ENCODE assay signal across 21 mouse cellular contexts in the genomic region with DNA sequence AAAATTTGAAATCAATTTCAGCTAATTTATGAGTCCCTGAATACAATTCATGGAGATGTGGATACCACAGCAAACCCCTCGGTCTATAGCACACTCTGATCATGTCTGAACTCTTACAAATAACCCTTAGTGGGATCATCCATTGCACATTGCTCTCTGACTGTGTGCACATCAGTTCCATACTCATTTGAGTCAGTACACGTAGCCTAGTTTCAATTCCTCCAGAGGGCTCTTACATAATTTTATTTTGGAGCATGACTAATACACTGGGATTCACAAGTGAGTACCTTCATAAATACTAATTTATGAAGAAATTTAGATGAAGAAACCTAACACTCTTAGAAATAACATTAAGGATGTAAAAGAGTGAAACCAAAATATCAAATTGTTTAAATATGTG.
DNase-seq lines count a peak whose midpoint lies in the region; ATAC-seq and TF ChIP-seq lines count a peak whose summit lies in the region.
"Had no signal": no experiment of that assay in that cellular context is flagged by ENCODE, and none has a peak within 500 bp of the region (broad histone marks: within the 10 kb centered on the region; RNA-seq: fewer than 3 reads in every experiment).

No protein-coding gene starts in this region.

- no peak overlapping the region for H3K4me3 ChIP-seq in CH12.LX (replicated peaks in 1 of 3; ENCODE audit: low read depth in 2 of 3, low read length in 2 of 3, poor library complexity in 1 of 3)
- H3K4me3 ChIP-seq: embryonic facial prominence, embryonic 10.5 days; embryonic facial prominence, embryonic 12.5 days; forebrain, embryonic 13.5 days had no signal

- H3K4me2 ChIP-seq in CH12.LX (ENCODE audit: insufficient read depth, low read depth, poor library complexity, severe bottlenecking): 0 out of 2 replicates have a peak overlapping the region, but pooled peaks have one; percentile 61
- H3K4me2 ChIP-seq: embryonic facial prominence, embryonic 12.5 days; forebrain, embryonic 13.5 days had no signal

- TF ChIP-seq RAD21 in CH12.LX (IDR thresholded peaks at IDR 0.05; ENCODE audit: low read depth, low read length): no peak

- dilution Hi-C loops in CH12.LX (cut with MboI; ENCODE audit: extremely low pct_ligation_motif_present, extremely low pct_unique_long_range_greater_than_20kb, low sequenced_read_pairs): no loop called here

- in situ Hi-C loops in CH12.LX (cut with MboI; ENCODE audit: low pct_ligation_motif_present, low pct_unique_long_range_greater_than_20kb, low sequenced_read_pairs): no loop called here

- TF ChIP-seq POLR2A in CH12.LX (IDR thresholded peaks at IDR 0.05; ENCODE audit: low read depth, low read length): no peak

- TF ChIP-seq CTCF in CH12.LX (conservative IDR thresholded peaks at IDR 0.05 in 1 of 2, IDR thresholded peaks at IDR 0.05 in 1 of 2; ENCODE audit: low read depth in 2 of 2, low read length in 2 of 2): no peak

- H3K27me3 ChIP-seq in CH12.LX (replicated peaks): no peaks in the 10 kb centered on the region
- H3K27me3 ChIP-seq: embryonic facial prominence, embryonic 12.5 days; forebrain, embryonic 13.5 days; Patski had no signal

- no peaks in the 10 kb centered on the region for H3K36me3 ChIP-seq in CH12.LX (replicated peaks in 1 of 2; ENCODE audit: control insufficient read depth in 1 of 2, insufficient read depth in 1 of 2, low read length in 1 of 2)
- H3K36me3 ChIP-seq: embryonic facial prominence, embryonic 10.5 days; embryonic facial prominence, embryonic 12.5 days; G1E had no signal

- H3K27ac ChIP-seq in CH12.LX (ENCODE audit: insufficient read depth, low read depth): no peak overlapping the region
- H3K27ac ChIP-seq: embryonic facial prominence, embryonic 10.5 days; embryonic facial prominence, embryonic 12.5 days; forebrain, embryonic 13.5 days had no signal

- peak; percentile 38 for DNase-seq in CH12.LX (ENCODE audit: extremely low read depth)
- DNase-seq in brain, adult 2 months (ENCODE audit: low read depth, low spot score): peak; percentile 22
- no peak for DNase-seq in cerebellum, adult 18-20 months
- DNase-seq in adrenal gland, postnatal 36 days: no peak
- DNase-seq: adrenal gland, adult 2 months; adrenal gland, postnatal 10 days; adrenal gland, postnatal 25 days; cerebellum, adult 11 months; cerebellum, adult 2 months; cerebellum, adult 9-10 months; cerebellum, postnatal 10 days; cerebellum, postnatal 36 days had no signal

- H3K9ac ChIP-seq in CH12.LX (ENCODE audit: insufficient read depth, low read depth): no peak overlapping the region
- H3K9ac ChIP-seq: embryonic facial prominence, embryonic 12.5 days; forebrain, embryonic 13.5 days had no signal

- H3K79me2 ChIP-seq in CH12.LX (replicated peaks; ENCODE audit: control insufficient read depth, extremely low read depth, insufficient read depth, poor library complexity, severe bottlenecking): no peaks in the 10 kb centered on the region

- peak; percentile 95 for ATAC-seq in granulocyte monocyte progenitor cell, adult 5-6 weeks (replicated peaks; ENCODE audit: poor library complexity, severe bottlenecking)
- ATAC-seq in megakaryocyte progenitor cell, adult 5-6 weeks (replicated peaks; ENCODE audit: poor library complexity): peak; percentile 79
- ATAC-seq in activated CD4-positive, CD25-positive, alpha-beta regulatory T cell, adult 4 months: no peak
- ATAC-seq: forebrain, embryonic 13.5 days; forebrain, embryonic 16.5 days; Patski had no signal

- H3K4me1 ChIP-seq in CH12.LX (ENCODE audit: control insufficient read depth in 1 of 2, insufficient read depth in 2 of 2): peaks cover 0 to 4% of the 10 kb centered on the region in 2 experiments; a peak in 2 of 4 replicates
- H3K4me1 ChIP-seq: embryonic facial prominence, embryonic 10.5 days; embryonic facial prominence, embryonic 12.5 days; forebrain, embryonic 13.5 days had no signal

- peak; percentile 82 for TF ChIP-seq EP300 in CH12.LX (IDR thresholded peaks at IDR 0.05; ENCODE audit: low read length)

- H3K9me3 ChIP-seq in CH12.LX (replicated peaks; ENCODE audit: low read length): no peaks in the 10 kb centered on the region
- H3K9me3 ChIP-seq: embryonic facial prominence, embryonic 10.5 days; embryonic facial prominence, embryonic 12.5 days; forebrain, embryonic 13.5 days; G1E had no signal

TF ChIP-seq in CH12.LX, 34 proteins besides CTCF, POLR2A, EP300 and RAD21:
- TF ChIP-seq MXI1 (IDR thresholded peaks at IDR 0.05; ENCODE audit: low read depth, low read length) (no peak), ZKSCAN1 (IDR thresholded peaks at IDR 0.05; ENCODE audit: borderline replicate concordance, low read depth, low read length) (peak; percentile 51), ZMIZ1 (IDR thresholded peaks at IDR 0.05; ENCODE audit: low read depth, low read length) (no peak), RCOR1 (conservative IDR thresholded peaks at IDR 0.05; ENCODE audit: low read depth, low read length) (no peak), USF2 (conservative IDR thresholded peaks at IDR 0.05; ENCODE audit: low read depth, low read length) (no peak), PAX5 (IDR thresholded peaks at IDR 0.05; ENCODE audit: low read length) (no peak), MAX (IDR thresholded peaks at IDR 0.05; ENCODE audit: low read length) (no peak), TBP (conservative IDR thresholded peaks at IDR 0.05; ENCODE audit: low read depth, low read length) (no peak), ETS1 (conservative IDR thresholded peaks at IDR 0.05; ENCODE audit: low read depth, low read length) (0 out of 2 replicates have a peak, but pooled peaks have one; percentile 7), HCFC1 (IDR thresholded peaks at IDR 0.05; ENCODE audit: low read depth, low read length) (no peak), MYC (IDR thresholded peaks at IDR 0.05; ENCODE audit: low read depth, low read length) (no peak), JUND (conservative IDR thresholded peaks at IDR 0.05; ENCODE audit: low read depth, low read length) (0 out of 2 replicates have a peak, but pooled peaks have one; percentile 35), CHD1 (IDR thresholded peaks at IDR 0.05; ENCODE audit: low read depth, low read length) (no peak), ELF1 (IDR thresholded peaks at IDR 0.05; ENCODE audit: low read depth, low read length) (no peak), USF1 (IDR thresholded peaks at IDR 0.05; ENCODE audit: low read depth, low read length) (no peak), E2F4 (IDR thresholded peaks at IDR 0.05; ENCODE audit: insufficient replicate concordance, low read depth, low read length) (no peak), TCF12 (IDR thresholded peaks at IDR 0.05; ENCODE audit: low read depth, low read length) (no peak), MEF2A (IDR thresholded peaks at IDR 0.05; ENCODE audit: borderline replicate concordance, low read depth, low read length) (0 out of 2 replicates have a peak, but pooled peaks have one; percentile 20), KAT2A (IDR thresholded peaks at IDR 0.05; ENCODE audit: insufficient replicate concordance, low read length) (no peak), BHLHE40 (IDR thresholded peaks at IDR 0.05; ENCODE audit: low read depth, low read length) (peak; percentile 44; the same call in 1 of the 2 replicates), MAZ (IDR thresholded peaks at IDR 0.05; ENCODE audit: low read depth, low read length) (no peak), SIN3A (IDR thresholded peaks at IDR 0.05; ENCODE audit: low read length) (no peak), IRF4 (IDR thresholded peaks at IDR 0.05; ENCODE audit: low read depth, low read length) (peak; percentile 79; the same call in 1 of the 2 replicates), NELFE (IDR thresholded peaks at IDR 0.05; ENCODE audit: low read depth, low read length) (no peak), POLR2AphosphoS2 (IDR thresholded peaks at IDR 0.05; ENCODE audit: low read depth, low read length) (no peak), GABPA (IDR thresholded peaks at IDR 0.05; ENCODE audit: insufficient replicate concordance, low read depth, low read length) (no peak), JUN (IDR thresholded peaks at IDR 0.05; ENCODE audit: insufficient read depth, low read depth, low read length) (peak; percentile 41; the same call in 1 of the 2 replicates), UBTF (IDR thresholded peaks at IDR 0.05; ENCODE audit: low read depth, low read length) (no peak), ZNF384 (IDR thresholded peaks at IDR 0.05; ENCODE audit: low read depth, low read length) (no peak)

Comparison
In these comparisons a context has a peak if more than half of its experiments do, and no peak if none do; other contexts are left out.
1. DNase-seq: peak in CH12.LX (single experiment) and brain, adult 2 months (single experiment); none in cerebellum, adult 18-20 months (0 of 2) and adrenal gland, postnatal 36 days (0 of 2).